Mouse (Mus musculus): ENCODE data around the gene Tmem91.
A peak's percentile ranks its signal among the peaks of the same experiment; 100 is the strongest.
"Not testable (repeated sequence)": the region's sequence is repeated elsewhere in the genome, so short reads cannot be mapped to it uniquely, and the experiment has no call there.

Tmem91 gene

DNA sequence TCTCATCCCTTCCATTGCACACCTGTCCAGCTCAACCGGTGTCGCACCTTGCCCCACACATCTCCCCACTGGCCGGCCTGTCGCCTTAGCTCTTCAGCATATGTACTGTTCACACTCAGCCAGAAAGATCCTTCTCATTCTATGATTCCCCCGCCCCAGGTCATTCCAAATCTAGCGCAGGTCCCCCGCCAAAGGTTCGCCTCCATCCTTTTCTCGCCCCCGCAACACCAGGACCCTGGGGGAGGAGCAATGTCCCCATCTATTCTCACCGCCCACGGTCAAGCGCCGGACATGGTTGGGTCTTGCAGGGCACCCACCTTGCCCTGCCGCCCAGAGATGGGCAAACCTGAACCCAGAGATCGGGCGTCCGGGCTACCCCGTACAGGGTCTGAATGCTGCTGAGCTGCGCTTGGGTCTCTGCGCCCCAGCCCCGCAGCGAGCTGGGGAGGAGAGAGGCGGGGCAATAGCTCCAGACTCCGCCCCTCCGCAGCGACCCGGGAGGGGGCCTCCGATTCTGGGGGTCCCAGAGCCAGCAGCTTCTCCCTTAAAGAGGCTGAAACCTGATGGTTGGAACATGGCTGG, at the start of gene Tmem91:
TSS of gene Tmem91 (minus strand) at position 448 of the 582 bp plus-strand sequence.
- no peak for DNase-seq (ENCODE audit: low spot score)

DNA sequence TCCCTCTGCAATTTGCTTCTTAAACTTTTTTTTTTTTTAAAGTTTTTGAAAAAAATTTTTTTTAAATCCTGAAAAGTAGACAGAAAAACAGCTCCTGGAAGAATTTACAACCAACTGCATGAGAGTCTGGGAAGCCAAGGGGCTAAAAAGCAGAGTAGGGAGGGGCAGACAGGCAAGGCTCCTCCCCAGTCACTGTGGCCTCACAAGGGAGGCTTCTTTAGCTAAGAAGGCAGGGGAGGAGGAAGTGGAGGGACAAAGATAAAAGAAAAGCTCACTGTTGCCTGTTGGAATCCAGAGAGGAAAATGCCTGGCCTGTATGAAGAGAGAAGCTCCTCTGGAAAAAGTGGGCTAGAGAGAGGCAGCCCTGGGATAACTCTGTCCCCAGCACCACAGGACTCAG, 46.8 kb upstream of the Tmem91 start:
- DNase-seq (ENCODE audit: low spot score): not testable (repeated sequence)

DNA sequence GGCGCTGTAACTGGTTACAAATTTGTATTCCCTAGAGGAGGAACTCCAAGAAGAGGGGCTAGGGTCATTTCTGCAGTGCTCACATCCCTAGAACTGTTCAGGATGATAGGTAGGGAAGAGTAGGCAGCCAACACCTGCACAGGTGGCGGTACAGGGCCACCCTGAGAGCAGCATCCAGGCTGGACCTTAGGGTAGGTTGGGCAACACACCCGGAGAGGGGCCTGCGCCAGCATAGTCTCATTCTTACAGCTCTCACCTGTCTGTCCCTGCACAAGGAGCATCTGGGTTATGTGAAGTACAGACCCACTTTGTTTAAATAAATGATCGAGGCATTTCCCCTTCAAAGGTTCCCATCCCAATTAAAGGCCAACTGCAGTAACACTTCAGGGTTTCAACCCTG, 45.8 kb upstream of the Tmem91 start:
- no peak for DNase-seq (ENCODE audit: low spot score)

DNA sequence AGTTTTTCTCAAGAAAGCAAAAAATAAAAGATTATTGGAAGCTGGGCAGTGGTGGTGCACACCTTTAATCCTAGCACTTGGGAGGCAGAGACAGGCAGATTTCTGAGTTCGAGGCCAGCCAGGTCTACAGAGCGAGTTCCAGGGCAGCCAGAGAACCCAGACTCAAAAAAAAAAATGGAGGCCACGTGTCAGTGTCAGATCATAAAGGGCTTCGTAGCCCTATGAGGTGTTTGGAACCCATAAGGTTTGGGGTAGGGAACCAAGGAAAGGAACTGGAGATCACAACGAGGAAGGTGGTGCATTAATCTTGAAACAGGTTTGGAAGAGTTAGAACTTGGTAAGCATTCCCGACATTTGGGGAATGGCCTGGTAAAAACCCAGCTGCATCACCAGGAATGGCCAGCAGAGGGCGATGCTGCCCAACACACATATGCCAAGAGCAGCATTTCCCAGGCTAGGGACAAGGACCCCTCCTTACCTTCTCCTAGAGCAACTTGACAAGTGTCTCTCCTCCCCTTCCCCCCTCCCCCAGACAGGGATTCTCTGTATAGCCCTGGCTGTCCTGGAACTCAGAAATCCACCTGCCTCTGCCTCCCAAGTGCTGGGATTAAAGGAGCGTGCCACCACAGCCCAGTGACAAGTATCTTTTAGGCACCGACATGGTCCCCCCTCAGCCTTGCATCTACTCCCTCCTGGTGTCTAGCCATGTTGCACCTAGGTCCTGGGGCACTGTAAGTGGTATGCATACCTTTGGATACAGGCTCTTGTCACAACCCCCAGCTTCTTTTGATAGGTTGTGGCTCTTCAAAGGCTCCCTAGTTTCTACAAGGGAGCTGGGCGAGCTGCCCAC, 45.0 kb upstream of the Tmem91 start:
- peak; percentile 70 for DNase-seq (ENCODE audit: low spot score)

DNA sequence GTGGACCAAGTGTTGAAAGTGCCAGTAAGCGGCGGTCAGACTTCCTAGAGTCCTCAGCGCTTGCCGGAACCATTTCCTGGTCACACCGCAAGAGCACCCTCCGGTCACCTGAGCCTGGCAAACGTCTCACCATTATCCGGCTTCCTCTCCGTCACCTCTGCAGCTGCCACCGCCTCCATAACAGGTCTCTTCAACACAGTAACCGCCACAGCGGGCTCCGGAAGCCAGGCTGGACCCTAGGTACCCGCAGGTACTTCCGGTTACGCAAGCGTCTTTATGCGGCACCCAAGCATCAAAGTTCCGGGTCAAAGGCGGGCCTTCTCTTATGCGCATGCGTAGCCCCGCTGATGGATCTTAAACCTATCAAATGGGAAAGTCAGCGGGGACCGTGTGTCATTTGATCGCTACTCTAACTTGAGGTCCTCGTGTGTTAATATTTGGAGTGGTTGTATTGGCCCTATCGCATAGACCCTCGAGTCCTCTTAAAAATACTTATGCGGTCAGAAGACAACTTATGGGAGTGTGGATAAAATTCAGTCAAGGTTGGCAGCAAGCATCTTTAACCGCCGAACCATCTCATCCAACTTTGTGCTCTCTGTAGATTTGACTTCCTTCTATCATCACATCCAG, 43.9 kb upstream of the Tmem91 start, which contains the start of gene Ccdc97:
TSS of gene Ccdc97 (minus strand) at position 301 of the 630 bp plus-strand sequence.
- peak; percentile 95 for DNase-seq (ENCODE audit: low spot score)

DNA sequence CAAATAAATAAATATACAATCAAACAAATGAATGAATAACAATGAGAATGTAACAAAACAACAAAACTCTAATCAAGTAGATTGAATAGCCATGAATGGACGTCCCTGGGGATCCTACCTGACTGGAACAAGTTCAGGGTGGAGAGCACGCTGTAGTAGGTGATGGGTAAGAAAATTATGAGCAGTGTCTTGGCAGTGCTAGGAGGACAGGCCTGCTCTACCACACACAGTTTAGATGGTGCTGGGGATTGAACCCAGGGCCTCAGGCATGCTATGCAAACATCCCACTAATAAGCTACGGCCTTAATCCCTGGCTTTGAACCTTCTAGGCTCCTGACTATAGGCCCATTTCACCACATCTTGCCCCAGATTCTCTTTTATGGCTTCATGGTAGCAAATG, 42.5 kb upstream of the Tmem91 start:
- DNase-seq (ENCODE audit: low spot score): no peak

DNA sequence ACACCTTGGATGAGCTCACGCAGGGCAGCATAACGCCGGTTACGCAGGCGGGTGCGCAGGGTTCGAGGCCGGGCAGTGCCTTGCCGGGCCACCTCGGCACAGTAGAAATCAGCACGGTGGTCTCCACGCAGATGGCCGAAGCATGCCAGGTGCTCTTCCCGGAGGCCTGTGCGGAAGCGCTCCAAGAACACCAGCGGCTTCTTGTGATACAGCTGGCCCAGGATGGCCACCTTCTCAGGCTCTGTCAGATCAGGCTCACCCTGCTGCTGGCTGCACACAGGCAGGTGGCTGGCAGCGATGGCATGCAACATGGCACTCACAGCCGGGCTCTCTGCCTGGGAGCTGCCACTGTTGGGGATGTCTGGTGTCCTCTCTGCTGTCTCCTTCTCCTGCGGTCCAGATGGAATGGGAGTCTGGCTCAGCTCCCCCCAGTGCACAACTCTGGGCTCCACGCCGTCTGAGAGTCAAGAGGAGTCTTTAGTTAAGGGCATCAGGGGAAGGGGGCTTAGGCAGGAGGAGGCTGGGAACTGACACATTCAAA, 40.8 kb upstream of the Tmem91 start:
- DNase-seq (ENCODE audit: low spot score): no peak

DNA sequence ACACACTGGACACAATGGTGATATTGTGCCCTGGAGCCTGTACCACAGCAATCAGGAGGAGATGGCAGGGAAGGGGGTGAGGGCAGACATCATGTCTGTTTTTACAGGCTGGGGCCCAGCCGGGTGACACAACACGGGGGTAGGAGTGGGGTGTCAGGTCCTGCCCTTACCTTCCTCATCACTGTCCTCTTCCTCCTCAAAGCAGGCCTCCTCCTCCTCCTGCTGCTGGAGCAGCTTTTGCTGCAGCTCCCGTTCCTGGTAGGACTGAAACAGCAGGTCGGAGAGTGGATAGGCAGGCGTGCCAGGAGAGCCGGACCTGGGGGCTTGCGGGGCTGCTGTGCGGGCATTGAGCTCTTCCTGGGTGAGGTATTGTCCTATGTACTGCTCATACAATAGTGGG, 39.6 kb upstream of the Tmem91 start:
- no peak for DNase-seq (ENCODE audit: low spot score)

DNA sequence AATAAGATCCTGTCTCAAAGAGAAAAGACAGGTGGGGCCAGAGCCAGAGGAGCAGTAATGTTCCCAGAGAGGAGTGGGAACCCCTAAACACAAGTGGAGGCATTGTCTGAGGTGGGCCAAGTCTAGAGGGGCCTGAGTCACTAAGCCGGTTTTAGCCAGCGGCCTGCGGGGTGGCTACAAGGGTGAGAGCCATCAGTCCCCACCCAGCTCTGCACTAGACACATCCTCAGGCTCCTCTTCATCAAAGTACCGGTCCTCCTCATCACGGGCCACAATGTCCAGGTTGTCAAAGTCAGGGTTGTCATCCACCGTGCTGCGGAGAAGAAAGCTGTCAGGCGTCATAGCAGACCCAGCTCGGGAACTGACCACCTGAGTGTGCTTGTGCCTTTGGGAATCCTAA, 37.8 kb upstream of the Tmem91 start:
- no peak for DNase-seq (ENCODE audit: low spot score)

DNA sequence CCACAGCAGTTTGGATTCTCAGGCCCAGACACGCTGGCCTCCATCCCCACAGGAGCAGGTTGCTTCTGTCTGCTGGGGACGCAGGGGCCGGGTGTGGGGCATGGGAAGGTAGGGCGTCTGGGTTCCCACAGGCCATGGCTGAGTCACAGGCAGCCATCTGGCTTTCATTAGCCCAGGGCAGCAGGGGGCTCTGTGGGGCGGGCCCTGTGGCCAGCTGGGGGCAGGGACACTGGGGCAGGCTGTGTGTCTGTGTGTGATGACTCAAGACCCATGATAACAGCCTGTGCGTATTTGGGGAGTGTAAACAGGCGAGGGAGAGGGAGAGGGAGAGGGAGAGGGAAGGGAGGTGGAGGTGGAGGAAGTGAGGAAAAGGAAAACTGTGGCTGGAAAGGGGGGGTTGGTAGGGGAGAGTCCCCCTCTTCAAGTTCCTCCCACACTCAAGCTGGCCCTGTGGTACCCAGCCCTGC, 36.8 kb upstream of the Tmem91 start:
- DNase-seq (ENCODE audit: low spot score): no peak

DNA sequence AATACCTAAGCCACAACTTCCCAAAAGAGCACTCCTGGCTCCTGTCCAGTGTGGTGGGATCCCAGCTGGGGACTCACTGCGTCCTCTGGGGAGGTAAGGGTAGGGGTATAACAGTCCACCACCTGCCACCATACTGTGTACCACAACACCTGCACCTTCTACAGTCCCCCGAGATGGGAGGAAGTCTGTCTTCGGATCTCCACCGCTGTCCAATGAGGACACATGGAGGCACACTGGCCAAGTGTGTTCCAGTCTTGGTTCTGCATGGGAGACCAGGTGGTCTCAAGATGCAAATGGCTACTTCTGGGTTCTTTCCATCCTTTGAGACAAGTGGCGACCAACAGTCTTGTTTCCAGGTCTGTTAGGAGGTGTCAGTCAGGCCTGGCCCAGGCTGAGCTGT, 36.2 kb upstream of the Tmem91 start:
- DNase-seq (ENCODE audit: low spot score): no peak

DNA sequence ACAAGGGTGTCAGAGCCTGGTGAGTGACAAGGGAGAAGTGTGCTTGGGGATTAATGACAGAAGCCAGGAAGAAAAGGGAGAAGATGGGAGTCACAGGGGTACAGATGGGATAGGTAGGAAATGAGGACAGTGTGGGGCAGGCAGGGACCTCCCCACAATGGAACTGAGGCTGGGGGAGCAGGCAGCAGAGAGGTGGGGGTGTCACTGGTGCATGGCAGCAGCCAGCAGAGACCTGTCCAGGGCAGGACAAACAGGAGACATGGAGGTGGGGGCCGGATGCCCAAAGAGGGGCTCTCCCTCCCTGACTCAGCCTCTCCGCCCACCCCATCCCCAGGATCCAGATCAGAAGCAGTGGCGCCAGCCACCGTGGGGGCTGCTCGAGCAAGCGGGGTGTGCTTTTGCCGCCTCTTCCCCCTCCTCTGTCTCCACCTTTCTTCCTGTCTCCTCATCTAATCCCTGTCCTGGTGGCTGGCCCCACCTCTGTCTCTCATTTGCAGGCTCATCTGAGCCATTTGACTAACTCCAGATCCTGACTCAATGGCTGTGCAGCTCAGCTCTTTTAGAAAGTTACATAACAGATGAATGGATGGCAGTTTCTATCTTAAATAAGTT, 35.7 kb upstream of the Tmem91 start:
- DNase-seq (ENCODE audit: low spot score): no peak

DNA sequence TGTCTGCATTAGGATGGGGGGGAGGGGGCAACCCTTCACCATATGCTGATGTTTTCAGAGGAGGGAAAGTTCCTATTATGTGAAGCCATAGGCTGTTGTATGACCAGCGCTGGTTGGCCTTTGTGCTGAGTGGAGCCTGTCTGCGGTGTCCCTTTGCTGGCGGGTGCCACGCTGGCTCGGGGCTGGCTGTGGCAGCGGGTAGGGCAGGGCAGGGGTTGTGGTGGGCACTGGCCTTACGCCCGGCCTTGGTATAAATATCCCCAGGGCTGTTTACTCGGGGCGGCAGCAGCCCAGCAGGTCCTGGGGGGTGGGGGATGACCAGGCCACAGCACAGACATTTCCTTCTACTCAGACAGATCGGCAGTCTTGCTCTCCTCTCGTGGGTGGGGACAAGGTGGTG, 35.0 kb upstream of the Tmem91 start:
- DNase-seq (ENCODE audit: low spot score): no peak

DNA sequence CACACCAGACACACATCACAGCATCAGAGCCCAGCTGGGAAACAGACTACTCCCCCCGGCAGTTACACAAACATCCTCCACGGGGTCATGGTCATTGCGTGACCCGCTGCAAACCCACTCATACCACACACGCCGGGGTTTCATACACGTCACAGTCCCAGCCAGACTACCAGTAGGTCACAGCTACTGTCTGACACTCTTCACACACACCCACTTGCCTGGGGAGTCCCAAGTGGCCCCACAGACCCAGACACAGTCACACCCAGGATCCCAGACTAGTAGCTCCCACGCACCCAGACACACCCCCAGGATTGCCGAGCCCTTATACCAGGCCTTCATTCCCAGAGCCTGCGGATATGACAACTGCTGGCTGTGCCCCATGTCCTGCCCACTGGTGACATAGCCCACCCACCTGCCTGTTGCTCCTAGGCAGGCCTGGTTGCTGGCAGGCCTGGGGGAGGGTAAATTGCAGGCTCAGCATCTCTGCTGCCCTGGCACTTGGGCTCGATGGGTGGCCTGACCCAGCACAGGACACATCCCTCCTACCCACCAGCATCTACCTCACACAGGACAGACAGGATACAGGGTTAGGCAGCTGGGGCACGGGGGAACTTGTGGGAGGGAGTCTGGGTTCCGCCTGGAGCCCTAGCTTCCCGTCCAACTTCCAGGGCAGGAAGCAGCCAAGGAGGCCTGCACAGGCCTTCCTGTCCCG, 32.8 kb upstream of the Tmem91 start:
- DNase-seq (ENCODE audit: low spot score): no peak

DNA sequence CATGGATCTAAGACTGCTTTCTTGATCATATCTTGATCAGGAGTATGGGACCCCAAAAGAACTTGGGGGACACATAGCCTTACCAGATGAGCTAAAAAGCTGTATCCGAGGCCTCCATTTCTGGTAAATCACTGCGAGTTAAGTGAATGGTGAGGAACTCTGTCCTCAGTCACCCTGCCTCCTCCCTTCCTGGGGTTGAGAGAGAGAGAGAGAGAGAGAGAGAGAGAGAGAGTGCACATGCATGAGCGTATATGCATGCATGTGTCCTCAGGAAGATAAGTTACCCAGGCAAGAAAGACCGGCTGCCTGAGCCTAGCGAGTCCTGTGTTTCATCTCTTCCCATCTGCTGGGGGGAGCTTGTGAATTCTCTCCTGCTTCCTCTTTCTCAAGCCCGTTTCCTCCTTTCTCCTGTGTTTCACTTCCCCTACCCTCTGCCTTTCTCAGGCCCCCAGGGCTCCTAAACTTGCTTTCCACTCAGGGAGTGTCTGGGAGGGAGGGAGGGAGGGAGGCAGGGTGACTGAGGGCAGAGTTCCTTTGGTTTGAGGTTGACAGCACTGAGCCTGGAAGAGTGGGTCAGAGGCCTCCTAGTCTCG, 31.7 kb upstream of the Tmem91 start:
- no peak for DNase-seq (ENCODE audit: low spot score)

DNA sequence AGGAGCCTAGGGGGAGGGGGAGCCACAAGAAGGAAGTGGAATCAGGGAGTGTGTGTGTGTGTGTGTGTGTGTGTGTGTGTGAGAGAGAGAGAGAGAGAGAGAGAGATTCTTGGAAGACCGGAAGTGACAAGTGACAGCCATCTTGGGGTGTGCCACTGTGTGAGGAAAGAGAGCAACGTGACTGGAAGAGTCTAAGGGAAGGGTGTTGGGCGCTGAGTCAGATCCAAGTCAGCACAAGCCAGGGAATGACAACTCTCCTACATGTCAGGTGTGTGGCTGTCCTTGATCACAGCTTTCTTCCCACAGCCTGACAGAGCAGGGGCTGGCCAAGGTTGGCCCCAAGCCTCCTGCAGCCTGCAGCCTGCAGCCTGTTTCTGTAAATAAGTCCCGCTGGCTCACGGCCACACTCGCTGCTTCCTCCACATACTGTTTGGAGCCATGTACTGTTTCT, 30.9 kb upstream of the Tmem91 start:
- no peak for DNase-seq (ENCODE audit: low spot score)

DNA sequence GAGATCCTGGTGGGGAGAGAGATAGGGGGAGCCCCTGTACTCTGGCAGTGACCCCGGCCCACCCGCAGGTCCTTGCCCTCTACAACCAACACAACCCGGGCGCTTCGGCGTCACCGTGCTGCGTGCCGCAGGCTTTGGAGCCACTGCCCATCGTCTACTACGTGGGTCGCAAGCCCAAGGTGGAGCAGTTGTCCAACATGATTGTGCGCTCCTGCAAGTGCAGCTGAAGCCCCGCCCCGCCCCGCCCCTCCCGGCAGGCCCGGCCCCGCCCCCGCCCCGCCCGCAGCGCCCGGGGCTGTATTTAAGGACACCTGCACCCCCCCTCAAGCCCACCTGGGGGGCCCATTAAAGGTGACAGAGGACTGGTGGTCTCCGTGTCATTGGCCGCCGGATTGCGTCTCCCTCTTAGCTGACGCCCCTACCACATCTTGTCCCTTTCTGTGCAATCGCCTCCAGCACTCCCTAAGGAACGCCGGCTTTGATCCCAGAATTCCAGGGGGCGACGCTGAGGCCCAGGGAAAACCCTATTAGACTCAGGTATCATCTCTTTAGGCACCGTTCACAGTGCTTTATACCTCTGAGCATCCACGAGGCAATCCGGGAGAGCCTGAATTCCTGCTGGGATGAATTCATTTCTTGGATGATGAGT, 29.9 kb upstream of the Tmem91 start:
- no peak for DNase-seq (ENCODE audit: low spot score)

DNA sequence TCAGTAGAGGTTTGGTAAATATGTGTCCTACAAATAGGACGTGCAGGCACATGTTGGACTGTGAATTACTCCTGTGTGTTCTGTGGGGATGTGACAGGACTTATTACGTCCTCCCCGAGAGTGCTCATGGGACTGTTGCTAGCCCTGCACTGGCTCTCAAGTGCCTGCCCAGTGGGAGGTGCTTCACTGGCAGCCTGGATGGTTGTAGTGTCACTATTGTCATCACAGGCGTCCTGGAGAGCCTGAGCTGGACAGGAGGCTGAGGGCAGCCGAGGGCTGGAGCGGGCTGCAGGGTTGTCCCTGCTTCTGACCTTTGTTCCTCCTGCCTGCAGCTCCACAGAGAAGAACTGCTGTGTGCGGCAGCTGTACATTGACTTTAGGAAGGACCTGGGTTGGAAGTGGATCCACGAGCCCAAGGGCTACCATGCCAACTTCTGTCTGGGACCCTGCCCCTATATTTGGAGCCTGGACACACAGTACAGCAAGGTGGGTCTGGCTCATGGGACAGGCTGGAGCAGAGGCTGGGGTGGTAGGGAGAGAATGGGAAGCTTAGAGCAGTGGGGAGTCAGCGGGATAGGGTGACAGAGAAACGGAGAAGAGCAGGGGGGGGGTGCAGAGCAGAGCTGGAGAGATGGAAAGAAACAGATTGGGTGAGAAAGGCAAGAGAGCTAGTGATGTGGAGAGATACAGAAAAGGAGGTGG, 29.0 kb upstream of the Tmem91 start:
- DNase-seq (ENCODE audit: low spot score): no peak

DNA sequence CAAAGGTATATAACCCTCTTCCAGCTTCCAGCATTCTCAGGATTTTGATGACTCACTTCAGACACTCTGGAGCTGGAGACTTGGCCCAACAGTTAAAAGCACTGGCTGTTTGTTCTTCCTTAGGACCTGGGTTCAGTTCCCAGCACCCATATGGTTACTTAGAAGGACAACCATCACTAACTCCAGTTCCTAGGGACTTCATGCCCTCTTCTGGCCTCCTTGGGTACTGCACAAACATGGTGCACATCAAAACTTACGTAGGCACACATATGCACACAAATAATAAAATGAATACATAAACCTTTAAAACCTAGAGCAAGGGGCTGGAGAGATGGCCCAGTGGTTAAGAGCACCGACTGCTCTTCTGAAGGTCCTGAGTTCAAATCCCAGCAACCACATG, 27.4 kb upstream of the Tmem91 start:
- DNase-seq (ENCODE audit: low spot score): no peak

DNA sequence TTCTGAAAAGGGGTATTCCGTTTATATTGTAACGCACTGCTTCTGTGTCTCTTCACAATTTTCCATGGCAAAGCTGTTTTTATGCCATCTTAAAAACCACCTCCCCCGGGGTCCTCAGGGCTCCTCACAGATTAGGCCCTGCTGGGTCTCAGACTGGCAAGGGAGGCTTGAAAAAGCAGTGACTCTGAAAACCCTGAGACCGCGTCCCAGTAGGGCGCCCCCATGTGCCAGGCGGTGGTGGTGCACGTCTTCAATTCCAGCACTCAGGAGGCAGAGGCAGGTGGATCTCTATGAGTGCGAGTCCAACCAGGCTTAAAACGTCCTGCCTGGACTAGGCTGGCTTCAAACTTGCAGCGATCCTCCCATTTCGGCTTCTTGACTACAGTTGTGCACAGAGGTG, 25.8 kb upstream of the Tmem91 start:
- no peak for DNase-seq (ENCODE audit: low spot score)
